Mouse (Mus musculus) ES-Bruce4 (cell line): Measurements from ENCODE around the gene Hcfc2.

Experiments used
- CTCF ChIP-seq: IDR thresholded peaks from one replicate; pipeline ENCODE4 v1.8.1; 2011; ENCODE audit warnings: low read depth, low read length
- EP300 ChIP-seq: IDR thresholded peaks from 2 replicates; pipeline ENCODE4 v1.6.1; 2011; ENCODE audit warnings: low read depth, low read length; ENCODE audit not compliant: insufficient read depth

DNA sequence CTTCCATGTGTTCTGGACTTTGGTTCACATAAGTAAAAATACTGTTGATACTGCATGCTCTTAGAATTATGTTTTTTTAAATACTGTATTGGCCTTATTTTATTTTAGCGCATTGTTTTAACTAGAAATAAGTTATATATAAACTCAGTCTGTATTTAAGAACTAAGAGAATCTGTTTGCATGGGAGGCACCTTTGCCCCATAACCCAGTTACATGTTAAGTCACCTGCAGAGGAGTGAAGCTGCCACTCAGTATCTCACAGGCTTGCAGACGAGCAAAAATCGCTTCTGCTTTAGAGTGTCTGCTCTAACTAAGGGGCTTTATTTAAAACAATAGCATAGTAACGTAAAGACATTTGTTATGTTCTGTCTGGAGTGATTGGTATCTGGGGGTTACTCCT is 45.9 kb downstream of the Hcfc2 start:
- TF ChIP-seq CTCF: no peak
- no peak for TF ChIP-seq EP300
